Mouse (Mus musculus) cerebellum, adult 9-11 months (tissue): ENCODE data around the gene Aunip.

ENCODE experiments used
- DNase-seq: peaks from one replicate; pipeline ENCODE4 v3.0.0; 2022

Aunip gene

DNA sequence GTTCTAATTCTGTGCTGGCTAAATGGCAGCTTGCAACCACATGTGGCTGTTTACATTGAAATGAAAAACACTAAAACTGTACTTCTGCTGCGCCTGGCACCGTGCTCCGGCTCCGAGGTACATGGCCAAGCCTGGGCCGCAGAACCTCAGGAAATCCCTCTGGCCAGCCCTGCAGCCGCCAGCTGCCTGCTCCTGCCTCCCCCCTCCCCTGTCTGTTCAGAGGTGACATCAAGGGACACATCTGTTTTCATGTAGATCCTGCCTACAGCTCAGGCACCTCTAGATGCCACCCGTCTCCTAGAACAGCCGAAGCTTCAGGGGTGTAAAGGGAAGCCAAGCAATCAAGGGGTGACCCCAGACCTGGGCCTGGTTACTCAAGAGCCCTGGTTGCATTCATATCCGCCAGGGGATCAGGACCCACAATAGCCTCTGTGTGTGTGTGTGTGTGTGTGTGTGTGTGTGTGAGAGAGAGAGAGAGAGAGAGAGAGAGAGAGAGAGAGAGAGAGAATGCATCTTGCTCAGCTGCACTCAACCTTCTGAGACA, 47.8 kb downstream of the Aunip start:
- no peak for DNase-seq

DNA sequence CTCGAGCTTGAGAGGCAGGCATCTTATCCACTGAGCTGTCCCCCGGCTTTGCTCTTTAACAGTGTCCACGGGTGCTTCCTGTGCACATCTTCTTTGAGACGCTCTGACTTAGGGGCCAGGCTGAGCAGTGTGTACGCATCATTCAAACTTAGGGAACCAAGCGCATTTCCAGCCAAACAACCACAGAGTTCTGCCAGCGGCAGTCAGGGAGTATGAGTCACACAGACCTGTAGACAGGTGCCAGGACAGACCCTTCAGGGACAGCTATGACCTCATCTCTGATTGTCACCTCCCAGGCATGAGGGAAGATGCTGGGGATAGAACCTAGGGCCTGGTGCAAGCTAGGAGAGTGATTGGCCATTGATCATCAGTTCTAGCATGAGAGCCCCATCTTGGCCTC, 48.4 kb downstream of the Aunip start:
- no peak for DNase-seq

DNA sequence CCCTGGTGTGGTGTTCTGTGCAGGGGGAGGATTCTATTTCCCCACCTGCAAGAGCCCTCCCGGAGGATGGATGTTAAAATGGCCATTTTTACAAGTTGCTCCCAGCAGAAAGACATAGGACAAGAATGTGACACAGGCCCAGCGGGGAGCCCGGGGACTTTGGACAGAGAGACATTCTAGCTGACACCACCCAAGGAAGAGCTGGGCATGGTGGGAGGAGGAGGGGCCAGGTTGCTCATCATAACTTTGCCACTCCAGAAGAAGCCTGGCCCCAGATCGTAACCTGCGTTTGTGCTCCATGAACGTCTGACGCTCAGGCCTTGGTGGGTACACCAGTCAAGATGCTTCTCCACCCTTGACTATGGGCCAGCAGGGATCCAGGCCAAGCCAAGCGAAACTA, 49.9 kb downstream of the Aunip start:
- DNase-seq = no peak

DNA sequence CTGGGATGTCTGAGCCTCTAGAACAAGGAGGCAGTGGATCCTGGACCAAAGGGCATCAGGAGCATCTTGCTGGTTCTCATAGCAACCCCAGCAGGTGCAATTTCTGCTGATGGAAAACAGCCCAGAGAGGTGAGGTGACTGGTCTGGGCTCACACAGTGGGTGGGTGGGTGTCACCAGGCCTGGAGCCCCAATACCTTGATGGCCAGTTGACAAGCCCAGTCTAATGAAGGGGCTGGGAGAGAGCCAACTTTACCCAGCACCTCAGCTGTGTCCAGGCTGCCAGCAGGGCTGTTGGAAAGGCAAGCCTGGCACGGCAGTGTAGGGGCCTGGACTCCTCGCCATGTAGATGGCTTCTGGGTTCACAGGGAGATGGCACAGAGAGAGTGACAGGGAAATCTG, 51.2 kb downstream of the Aunip start:
- DNase-seq = peak; percentile 77

DNA sequence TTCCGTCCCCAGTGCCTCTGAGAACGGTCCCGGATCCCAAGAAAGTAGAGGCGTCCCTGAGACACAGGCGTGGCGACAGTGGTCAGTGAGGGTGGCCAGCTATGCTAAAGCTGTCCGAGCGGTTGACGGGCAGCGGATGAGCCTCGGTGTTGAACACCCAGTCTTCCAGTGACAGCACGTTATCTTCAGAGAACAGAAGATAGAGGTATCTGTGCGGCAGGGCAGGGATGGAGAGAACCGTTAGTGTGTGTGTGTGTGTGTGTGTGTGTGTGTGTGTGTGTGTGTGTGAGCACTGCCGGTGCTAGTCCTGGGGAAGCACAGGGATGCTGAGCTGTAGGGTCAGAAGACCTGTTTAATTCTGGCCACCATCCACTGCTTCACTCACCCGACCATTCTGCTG, 52.8 kb downstream of the Aunip start:
- DNase-seq = no peak

DNA sequence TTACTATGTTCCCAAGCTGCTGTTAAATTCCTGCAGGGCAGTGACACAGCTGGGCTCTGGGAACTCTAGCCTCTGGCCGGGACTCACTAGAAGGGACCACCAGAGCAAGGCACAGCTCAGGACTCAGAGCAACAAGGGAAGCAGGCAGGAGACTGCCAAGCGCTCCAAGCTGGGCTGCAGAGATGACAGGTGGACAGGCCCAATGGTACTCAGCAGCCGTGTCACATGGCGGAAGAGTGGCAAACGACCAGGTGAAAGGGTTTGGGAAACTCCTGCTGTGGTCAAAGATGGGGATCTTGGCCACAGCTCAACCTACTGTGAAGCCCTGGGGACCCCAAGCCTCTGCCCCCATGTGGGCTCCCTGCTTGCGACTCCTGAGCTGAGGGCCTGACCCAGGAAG, 53.3 kb downstream of the Aunip start:
- peak; percentile 58 for DNase-seq

DNA sequence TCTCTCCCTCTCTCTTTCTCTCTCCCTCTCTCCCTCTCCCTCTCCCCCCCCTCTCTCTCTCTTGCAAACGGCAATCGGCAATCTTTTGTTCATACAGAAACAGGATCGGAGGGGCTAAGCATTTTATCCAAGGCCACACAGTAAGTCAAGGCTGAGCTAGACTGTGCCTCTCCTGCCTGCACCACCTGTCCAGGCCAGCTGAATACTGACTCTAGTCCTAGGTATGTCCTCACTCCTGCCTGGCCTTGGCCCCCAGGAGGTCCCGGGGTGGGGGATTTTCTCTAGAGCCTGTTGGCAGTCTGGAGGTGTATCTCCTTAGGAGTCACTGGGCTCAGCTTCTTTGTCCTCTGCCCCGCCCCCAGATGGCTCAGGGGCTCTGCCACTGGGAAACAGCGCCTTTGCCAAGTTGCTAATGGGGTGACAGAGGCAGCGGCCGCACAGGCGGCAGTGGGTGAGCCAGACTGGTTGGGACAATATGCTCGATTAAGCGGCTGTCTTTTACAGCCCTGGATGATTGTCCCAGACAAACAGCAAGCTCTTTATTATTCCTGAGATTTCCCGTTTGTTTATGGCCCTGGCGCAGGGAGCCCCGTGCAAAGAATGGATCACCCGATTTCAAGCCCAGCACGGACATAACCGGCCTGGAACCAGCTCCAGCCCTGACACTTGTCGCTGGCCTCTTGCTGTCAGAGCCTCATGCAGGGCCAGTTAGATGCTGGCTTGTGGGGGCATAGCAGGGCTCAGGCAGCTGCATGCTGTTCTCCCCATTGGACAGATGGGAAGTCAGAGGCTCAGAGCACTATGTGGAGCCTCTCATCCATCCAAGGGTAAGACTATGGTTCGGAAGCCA, 56.8 kb downstream of the Aunip start:
- peak; percentile 71 for DNase-seq

DNA sequence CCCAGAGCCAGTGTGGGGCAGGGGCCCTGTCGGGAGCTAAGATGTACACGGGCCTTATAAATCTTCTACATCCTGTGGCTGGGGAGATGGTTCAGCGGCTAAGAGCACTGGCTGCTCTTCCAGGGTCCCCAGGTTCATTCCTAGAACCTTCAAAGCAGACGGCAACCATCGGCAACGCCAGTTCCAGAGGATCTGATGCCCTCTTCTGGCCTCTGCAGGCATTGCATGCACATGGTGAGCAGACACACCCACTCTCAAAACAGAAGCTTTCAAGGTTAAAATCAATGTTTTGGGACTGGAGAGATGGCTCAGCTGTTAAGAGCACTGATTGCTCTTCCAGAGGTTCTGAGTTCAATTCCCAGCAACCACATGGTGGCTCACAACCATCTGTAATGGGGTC, 58.4 kb downstream of the Aunip start:
- DNase-seq = no peak

DNA sequence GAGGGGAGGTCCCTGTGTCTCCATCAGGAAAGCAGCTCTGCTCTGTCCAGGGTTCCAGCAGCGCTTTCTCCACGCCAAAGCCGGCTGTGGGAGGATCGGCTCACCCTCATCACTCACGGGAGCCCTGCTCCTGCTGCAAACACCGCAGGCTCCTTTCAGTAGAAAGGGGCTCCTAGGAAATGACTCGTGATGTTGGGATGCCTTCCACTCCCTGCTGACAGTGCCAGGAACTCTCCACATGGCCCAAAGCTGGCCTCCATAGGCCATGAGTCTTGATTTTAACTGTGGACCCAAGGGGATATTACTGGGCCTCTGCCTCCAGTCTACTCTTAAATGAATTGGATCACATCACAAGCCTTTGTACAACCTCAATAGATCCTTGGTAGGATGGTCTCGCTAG, 59.0 kb downstream of the Aunip start:
- no peak for DNase-seq

DNA sequence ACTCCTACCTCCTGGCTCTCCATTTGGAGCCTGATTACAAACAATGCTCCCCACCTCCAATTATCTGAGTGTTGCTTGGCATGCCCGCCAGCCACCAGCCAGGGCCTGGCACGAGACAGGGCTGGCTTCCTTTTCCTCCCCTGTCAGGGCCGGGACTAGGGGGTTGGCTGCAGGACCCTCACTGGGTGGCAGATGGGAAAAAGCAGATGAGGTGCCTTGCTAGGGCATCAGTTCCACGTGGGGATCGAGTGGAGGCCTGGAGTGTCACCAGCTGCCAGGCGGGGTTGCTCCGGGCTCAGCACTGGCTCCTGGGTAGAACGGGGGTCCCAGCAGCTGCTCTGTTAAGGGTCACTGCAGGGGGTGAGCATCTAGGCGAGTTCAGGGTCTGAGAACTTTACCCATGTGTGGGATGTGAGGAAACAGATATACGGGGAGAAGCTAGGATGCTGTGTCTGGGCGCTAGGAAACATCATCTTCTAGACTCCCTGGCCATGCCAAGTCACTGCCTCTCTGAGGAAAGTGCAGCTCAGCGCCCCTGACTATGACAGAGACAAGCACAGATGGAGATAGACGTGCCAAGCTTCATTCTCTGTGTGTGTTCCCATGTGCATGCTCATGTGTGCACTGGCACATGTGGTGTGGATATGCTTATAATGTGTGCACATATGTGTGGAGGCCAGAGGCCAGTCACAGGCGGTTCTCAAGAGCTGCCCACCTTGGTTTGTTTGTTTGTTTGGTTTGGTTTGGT, 60.1 kb downstream of the Aunip start:
- DNase-seq = peak; percentile 57

DNA sequence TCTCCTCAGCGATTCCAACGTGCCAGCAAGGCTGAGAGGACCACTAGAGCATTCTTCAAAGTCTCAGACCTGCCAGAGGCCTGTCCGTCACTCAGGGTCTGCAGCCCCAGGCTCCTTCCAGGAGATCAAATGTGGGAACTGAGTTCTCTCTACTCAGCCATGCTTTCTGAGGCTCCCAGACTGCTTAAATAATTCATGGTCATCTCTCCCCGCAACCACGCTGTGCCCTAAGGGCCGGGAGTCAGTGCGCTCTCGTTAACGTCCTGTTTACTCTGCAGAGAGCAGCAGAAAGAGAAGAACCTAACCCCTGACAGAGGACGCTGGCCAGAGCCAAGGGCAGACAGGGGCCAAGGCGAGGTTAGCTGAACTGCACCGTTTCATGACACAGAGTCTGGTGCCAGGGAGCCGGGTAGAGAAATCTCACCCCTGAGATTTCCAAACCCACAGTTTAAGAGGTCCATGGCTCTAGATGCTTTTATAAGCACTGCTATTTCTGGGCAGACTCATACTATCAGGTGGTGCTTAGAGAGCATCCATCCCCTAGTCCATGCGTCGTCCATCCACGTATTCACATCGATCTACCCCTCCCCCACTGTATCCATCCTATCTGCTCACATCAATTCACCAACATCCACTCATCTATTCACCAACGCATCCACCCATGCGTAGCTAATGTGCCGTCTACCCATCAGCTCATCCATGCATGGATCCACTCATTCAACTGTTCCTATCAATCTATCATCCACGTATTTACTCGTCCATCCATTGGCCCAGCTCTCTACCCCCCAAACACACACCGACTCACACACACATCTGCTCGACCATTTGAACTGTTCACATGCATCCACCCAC, 61.9 kb downstream of the Aunip start:
- DNase-seq = no peak
